Mouse (Mus musculus) retina, postnatal 7 days (tissue): ENCODE measurements around the gene Parvb.
"Not testable (repeated sequence)": the region's sequence is repeated elsewhere in the genome, so short reads cannot be mapped to it uniquely, and the experiment has no call there.

Experiments used
- DNase-seq: peaks from one replicate; pipeline ENCODE4 v3.0.0-alpha.2; 2012; ENCODE audit warnings: low read depth, low spot score

The Parvb gene

GRCm38 (mm10) chr15:84256864-84257263 lies 25.0 kb downstream of the Parvb start:
- DNase-seq = no peak

GRCm38 (mm10) chr15:84258602-84259355 lies 26.9 kb downstream of the Parvb start:
- no peak for DNase-seq

- peak; percentile 93 for DNase-seq
Measured at GRCm38 (mm10) chr15:84260123-84260822, 28.4 kb downstream of the Parvb start.

GRCm38 (mm10) chr15:84262630-84263029 lies 30.8 kb downstream of the Parvb start:
- no peak for DNase-seq

GRCm38 (mm10) chr15:84263573-84263972 lies 31.7 kb downstream of the Parvb start:
- DNase-seq = no peak

GRCm38 (mm10) chr15:84265141-84265540 lies 33.3 kb downstream of the Parvb start:
- no peak for DNase-seq

GRCm38 (mm10) chr15:84266290-84266689 lies 34.4 kb downstream of the Parvb start:
- DNase-seq = no peak

- no peak for DNase-seq
Measured at GRCm38 (mm10) chr15:84267720-84268260, 35.9 kb downstream of the Parvb start.

- DNase-seq = no peak
Measured at GRCm38 (mm10) chr15:84269107-84269633, 37.3 kb downstream of the Parvb start.

GRCm38 (mm10) chr15:84270032-84270431 lies 38.2 kb downstream of the Parvb start:
- no peak for DNase-seq

GRCm38 (mm10) chr15:84270463-84270862 lies 38.6 kb downstream of the Parvb start:
- no peak for DNase-seq

GRCm38 (mm10) chr15:84276066-84276465 lies 44.2 kb downstream of the Parvb start:
- DNase-seq = no peak

- no peak for DNase-seq
Measured at GRCm38 (mm10) chr15:84278091-84278490, 46.2 kb downstream of the Parvb start.

- no peak for DNase-seq
Measured at GRCm38 (mm10) chr15:84278656-84279055, 46.8 kb downstream of the Parvb start.

GRCm38 (mm10) chr15:84280309-84280708 lies 48.5 kb downstream of the Parvb start:
- DNase-seq = no peak

GRCm38 (mm10) chr15:84280712-84281347 lies 49.0 kb downstream of the Parvb start:
- no peak for DNase-seq

GRCm38 (mm10) chr15:84282206-84283085 lies 50.6 kb downstream of the Parvb start:
- DNase-seq = no peak

GRCm38 (mm10) chr15:84284059-84284458 lies 52.2 kb downstream of the Parvb start:
- DNase-seq = no peak

GRCm38 (mm10) chr15:84285453-84285852 lies 53.6 kb downstream of the Parvb start:
- DNase-seq = no peak

- not testable (repeated sequence) for DNase-seq
Measured at GRCm38 (mm10) chr15:84288953-84289352, 57.1 kb downstream of the Parvb start.

- DNase-seq = no peak
Measured at GRCm38 (mm10) chr15:84291097-84291496, 59.3 kb downstream of the Parvb start.
